Mouse (Mus musculus) CD8-positive naive resting alpha-beta T cell, adult 57 days (primary cell): ENCODE results near the gene Pear1. TPM values are rescaled to one million over a fixed set of nuclear protein-coding genes. Genes with fewer than 3 reads are reported as not detected.

Experiments
- total RNA-seq: library from RNA; stranded (reverse); gene quantifications from one replicate; pipeline ENCODE4 v1.2.4, GENCODE M21; 2023

The Pear1 gene
- 16.7 TPM for total RNA-seq

DNA sequence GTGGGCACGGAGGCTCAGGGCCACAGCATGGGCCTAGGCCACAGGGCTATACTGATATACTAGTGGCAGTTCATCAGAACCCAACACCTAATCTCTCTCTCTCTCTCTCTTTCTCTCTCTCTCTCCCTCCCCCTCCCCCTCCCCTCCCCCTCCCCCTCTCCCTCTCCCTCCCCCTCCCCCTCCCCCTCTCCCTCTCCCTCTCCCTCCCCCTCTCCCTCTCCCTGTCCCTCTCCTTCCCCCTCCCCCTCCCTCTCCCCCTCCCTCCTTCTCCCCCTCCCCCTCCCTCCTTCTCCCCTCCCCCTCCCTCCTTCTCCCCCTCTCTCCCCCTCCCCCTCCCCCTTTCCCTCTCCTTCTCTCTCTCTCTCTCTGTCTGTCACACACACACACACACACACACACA, at the start of gene Pear1:
Gene Pear1 (minus strand): TSS at position 101 of the 400 bp plus-strand sequence.

DNA sequence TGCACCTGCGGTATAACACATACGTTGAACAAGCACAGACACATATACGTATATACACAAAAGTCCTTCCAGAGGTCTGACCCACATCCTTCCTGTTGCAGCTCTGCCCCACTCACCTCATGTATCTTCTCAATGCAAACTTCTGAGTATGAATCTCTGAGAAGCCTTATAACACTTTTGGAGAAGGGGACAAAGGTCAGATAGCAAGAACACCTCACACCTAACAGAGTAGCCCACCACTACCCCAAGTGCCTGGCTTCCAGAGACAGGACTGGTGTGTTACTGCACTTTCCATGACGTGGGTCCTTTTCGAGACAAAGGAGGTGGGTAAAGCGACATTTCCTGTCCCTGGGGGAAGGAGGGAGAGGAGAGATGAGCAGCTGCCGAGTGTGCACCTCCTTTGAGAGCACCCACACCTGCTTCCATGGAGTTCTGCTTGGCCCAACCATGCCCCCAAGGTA, 22.6 kb upstream of the Pear1 start, which contains the start of gene Sh2d2a:
Gene Sh2d2a (plus strand): TSS at position 106 of the 461 bp plus-strand sequence.

DNA sequence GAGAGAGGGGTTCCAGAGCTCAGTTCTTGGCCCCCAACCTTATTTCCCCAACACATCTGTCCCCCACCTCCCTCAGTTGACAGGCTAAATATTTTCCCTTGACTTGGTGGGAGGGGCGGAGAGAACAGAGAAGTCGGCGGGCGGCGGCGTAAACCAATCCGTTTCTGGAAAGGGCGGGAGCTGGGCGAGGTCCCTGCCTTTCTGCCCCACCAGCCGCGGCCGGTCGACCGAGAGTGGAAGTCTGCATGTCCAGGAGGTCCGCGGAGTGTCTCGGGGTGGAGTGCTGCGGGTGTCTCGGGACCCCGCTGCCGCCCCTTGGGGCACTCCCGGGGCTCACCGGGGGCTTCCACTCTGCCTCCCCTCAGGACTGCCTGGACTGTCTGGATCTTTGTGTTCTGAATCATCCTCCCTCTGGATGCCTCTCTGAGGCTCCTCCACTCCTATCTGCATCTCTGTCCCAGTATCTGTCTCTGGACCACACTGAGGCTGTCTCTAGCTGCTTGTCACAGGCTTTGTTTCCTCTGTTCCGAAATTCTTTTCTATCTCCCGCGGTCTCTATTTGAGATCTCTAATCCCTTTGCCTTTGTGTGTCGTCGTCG, 27.3 kb downstream of the Pear1 start, which contains the start of gene Insrr:
Gene Insrr (plus strand): TSS at position 216 of the 599 bp plus-strand sequence.

DNA sequence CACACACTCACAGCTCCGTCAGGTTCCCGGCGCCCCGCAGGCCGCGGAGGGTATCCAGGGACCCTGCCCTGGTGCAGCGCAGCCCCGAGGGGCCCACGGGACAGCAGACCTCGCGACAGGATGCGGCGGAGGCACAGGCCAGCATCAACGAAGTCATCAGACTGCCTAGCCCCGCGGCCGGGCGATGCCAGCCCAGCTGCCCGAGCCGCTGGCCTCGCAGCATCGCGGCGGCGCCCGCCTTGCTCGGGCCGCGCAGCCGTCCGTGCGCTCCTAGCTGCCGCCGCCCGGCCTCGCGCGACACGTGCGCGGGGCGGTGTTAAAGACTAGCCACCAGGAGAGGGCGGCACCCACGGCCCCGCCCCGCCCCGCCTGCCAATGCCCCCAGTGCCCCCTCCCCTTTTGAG, 29.2 kb downstream of the Pear1 start, which contains the start of gene Ntrk1:
Gene Ntrk1 (minus strand): TSS at position 241 of the 404 bp plus-strand sequence.

DNA sequence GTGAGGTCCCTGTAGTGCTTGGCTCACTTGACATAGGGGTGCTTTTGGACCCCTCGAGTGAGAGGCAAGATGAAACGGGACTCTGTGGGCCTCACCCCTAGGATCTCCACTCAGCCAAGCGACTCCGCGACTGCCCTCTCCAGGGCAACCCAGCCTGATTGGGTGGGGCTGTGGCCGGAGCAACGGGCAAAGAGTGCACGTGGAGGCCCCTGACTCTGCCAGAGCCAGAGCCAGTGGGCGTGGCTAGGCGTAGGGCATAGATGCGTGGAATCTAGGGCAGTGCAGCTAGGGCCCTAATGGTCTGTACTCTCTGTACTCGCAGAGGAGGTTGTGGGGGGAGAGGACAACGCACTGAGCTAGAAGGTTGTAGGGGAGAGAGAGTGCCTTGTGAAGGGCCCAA, 75.7 kb downstream of the Pear1 start, which contains the start of gene Lrrc71:
Gene Lrrc71 (minus strand): TSS at position 195 of the 400 bp plus-strand sequence.

Other genes with a start within 250 kb of the Pear1 start
- gene Arhgef11, start 206.7 kb downstream of the Pear1 start, total RNA-seq, result 24.3 TPM
- gene Lrrc71, start 75.7 kb downstream of the Pear1 start, total RNA-seq, result 0.12 TPM
- gene Ntrk1, start 29.1 kb downstream of the Pear1 start, total RNA-seq, result not detected
- gene Insrr, start 27.4 kb downstream of the Pear1 start, total RNA-seq, result not detected
- 262 TPM for gene Sh2d2a, start 22.4 kb upstream of the Pear1 start, total RNA-seq
- 58.1 TPM for gene Prcc, start 61.3 kb upstream of the Pear1 start, total RNA-seq
- 79.8 TPM for gene Hdgf, start 82.0 kb upstream of the Pear1 start, total RNA-seq
- gene Mrpl24, start 95.2 kb upstream of the Pear1 start, total RNA-seq, result 150 TPM
- gene Isg20l2, start 106.0 kb upstream of the Pear1 start, total RNA-seq, result 60.8 TPM
- 26.4 TPM for gene Rrnad1, start 106.4 kb upstream of the Pear1 start, total RNA-seq
- gene Crabp2, start 124.4 kb upstream of the Pear1 start, total RNA-seq, result 2.1 TPM
- not detected for gene Nes, start 146.8 kb upstream of the Pear1 start, total RNA-seq
- not detected for gene Bcan, start 175.9 kb upstream of the Pear1 start, total RNA-seq
- gene Hapln2, start 203.3 kb upstream of the Pear1 start, total RNA-seq, result not detected
- 26.0 TPM for gene Gpatch4, start 218.8 kb upstream of the Pear1 start, total RNA-seq
- gene Naxe, start 234.2 kb upstream of the Pear1 start, total RNA-seq, result 20.0 TPM